Mouse (Mus musculus) cerebellum, adult 2 months (tissue): ENCODE data around the gene Evpl.
"Not testable (repeated sequence)": the region's sequence is repeated elsewhere in the genome, so short reads cannot be mapped to it uniquely, and the experiment has no call there.

Experiments
- CTCF ChIP-seq: fragments of 200-500 bp; IDR thresholded peaks from 2 replicates; pipeline ENCODE4 v1.5.1; 2011; ENCODE audit warnings: low read depth, mild to moderate bottlenecking, control low read depth, low read length, moderate library complexity, borderline replicate concordance; ENCODE audit not compliant: insufficient read depth
- POLR2A ChIP-seq: fragments of 200-500 bp; IDR thresholded peaks from 2 replicates; pipeline ENCODE4 v1.6.1; 2011; ENCODE audit warnings: low read length, control low read depth, borderline replicate concordance; ENCODE audit not compliant: insufficient read depth

DNA sequence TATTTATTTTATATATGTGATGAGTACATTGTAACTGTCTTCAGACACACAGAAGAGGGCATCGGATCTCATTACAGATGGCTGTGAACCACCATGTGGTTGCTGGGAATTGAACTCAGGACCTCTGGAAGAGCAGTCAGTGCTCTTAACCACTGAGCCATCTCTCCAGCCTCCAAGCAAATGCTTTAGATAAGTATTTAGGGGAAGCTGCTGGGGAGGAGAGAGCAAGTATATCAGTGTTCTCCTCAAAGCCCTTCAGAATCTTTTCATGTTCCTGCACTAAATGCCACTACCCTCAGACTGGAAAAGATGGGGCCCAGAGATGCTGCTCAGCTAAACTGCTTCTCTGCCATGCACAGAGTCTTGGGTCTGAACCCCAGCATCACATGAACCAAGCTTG lies 39.3 kb upstream of the Evpl start:
- TF ChIP-seq CTCF, POLR2A: not testable (repeated sequence)
